Mouse (Mus musculus) telencephalon, adult 2 months (tissue): ENCODE measurements at regions not wholly inside any gene's neighbourhood (a gene's known extent, or its start where the extent isn't known, plus 50 kb on each side); places are given as distances from the start of the nearest gene placed in this dataset.

ENCODE experiments used
- DNase-seq: peaks from one replicate; pipeline ENCODE4 v3.0.0-alpha.2; 2011; ENCODE audit warnings: low read depth, low spot score

- DNase-seq: no peak
Observed at GRCm38 (mm10) chr8:32958331-32958730, 470.2 kb upstream of the 5930422O12Rik start.

GRCm38 (mm10) chr8:32958855-32959254 is 469.7 kb upstream of the 5930422O12Rik start:
- no peak for DNase-seq

- DNase-seq: no peak
Observed at GRCm38 (mm10) chr8:32959326-32960064, 469.0 kb upstream of the 5930422O12Rik start.

GRCm38 (mm10) chr8:32990216-32990615 is 438.3 kb upstream of the 5930422O12Rik start:
- peak; percentile 60 for DNase-seq

- no peak for DNase-seq
Observed at GRCm38 (mm10) chr8:33003967-33004564, 424.4 kb upstream of the 5930422O12Rik start.

GRCm38 (mm10) chr8:33004570-33004969 is 423.9 kb upstream of the 5930422O12Rik start:
- DNase-seq: no peak

GRCm38 (mm10) chr8:33010106-33010505 is 418.4 kb upstream of the 5930422O12Rik start:
- DNase-seq: peak; percentile 42

GRCm38 (mm10) chr8:33012784-33013183 is 415.7 kb upstream of the 5930422O12Rik start:
- no peak for DNase-seq

- DNase-seq: no peak
Observed at GRCm38 (mm10) chr8:33015861-33016260, 412.6 kb upstream of the 5930422O12Rik start.

GRCm38 (mm10) chr8:33026973-33027372 is 401.5 kb upstream of the 5930422O12Rik start:
- no peak for DNase-seq

- DNase-seq: no peak
Observed at GRCm38 (mm10) chr8:33029453-33029852, 399.1 kb upstream of the 5930422O12Rik start.

GRCm38 (mm10) chr8:33052017-33052416 is 376.5 kb upstream of the 5930422O12Rik start:
- DNase-seq: no peak

- no peak for DNase-seq
Observed at GRCm38 (mm10) chr8:33065566-33065965, 362.9 kb upstream of the 5930422O12Rik start.

GRCm38 (mm10) chr8:33066168-33066567 is 362.3 kb upstream of the 5930422O12Rik start:
- DNase-seq: no peak

- no peak for DNase-seq
Observed at GRCm38 (mm10) chr8:33067453-33068039, 361.0 kb upstream of the 5930422O12Rik start.

GRCm38 (mm10) chr8:33068468-33068867 is 360.0 kb upstream of the 5930422O12Rik start:
- DNase-seq: no peak

- no peak for DNase-seq
Observed at GRCm38 (mm10) chr8:33075186-33075585, 353.3 kb upstream of the 5930422O12Rik start.

GRCm38 (mm10) chr8:33076253-33076652 is 352.3 kb upstream of the 5930422O12Rik start:
- no peak for DNase-seq

- DNase-seq: peak; percentile 35
Observed at GRCm38 (mm10) chr8:33078125-33078524, 350.4 kb upstream of the 5930422O12Rik start.

GRCm38 (mm10) chr8:33079867-33080585 is 348.5 kb upstream of the 5930422O12Rik start:
- no peak for DNase-seq

- no peak for DNase-seq
Observed at GRCm38 (mm10) chr8:33081941-33082340, 346.6 kb upstream of the 5930422O12Rik start.

- DNase-seq: no peak
Observed at GRCm38 (mm10) chr8:33085461-33085860, 343.0 kb upstream of the 5930422O12Rik start.
